Mouse (Mus musculus): ENCODE data around the gene Pola2. TPM values are rescaled to one million over a fixed set of nuclear protein-coding genes. Genes with fewer than 3 reads are reported as not detected.

Pola2 gene
- total RNA-seq, 2 experiments from 2014 or later: 33.7 to 37.7 TPM

DNA sequence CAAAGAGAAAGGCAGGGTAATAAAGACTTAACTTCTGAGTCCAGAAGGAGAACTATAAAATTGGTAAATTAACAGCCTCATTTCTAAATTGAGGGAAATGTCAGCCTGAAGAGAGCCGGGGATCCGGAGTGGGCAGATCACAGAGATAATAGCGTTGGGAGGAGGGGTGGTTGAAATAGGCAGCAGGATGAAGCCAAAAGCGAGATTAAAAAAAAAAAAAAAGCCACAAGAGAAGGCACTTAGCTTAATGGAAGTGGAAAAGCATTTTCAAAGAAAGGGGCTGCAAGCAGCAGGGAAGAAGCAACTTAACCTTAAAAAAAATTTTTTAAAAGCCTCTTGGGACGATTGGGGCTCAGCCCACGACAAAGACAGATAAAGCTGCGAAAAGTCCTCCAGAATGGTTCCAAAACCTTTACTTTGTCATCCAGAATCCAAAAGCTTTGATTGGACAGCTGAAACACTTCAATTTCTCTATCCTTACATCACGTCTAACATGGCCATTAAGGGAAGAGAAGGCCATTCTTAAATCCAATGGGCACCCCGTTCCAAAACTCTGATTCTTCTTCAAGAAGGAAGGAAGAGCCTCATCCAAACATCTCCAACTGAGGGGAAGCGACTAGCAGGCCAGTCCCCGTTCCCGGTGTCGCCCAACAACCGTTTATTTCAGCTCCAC lies 52.4 kb downstream of the Pola2 start:
- ATAC-seq (ENCODE audit: poor library complexity, severe bottlenecking): no peak

DNA sequence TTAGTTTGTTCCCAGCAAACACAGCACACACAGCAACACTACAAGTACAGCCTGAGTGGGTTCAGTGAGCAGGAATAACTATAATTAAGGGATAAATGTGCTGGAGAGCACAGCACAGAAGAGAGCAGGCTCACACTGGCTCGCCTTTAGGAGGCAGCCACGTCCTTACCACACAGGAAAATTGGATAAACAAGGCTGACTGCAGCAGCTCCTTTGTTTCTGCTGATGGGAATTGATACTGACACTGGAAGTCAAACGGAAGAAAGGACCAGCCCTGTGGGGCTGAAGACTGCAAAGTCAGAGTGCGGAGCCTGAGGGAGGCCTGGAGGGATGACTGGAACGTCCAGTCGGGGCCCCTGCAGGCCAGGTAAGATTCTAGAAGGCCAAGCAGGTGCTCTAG lies 53.8 kb downstream of the Pola2 start:
- no peak for ATAC-seq (ENCODE audit: poor library complexity, severe bottlenecking)

GRCm38 (mm10) chr19:5907275-5907674 lies 56.7 kb downstream of the Pola2 start:
- no peak for ATAC-seq (ENCODE audit: poor library complexity, severe bottlenecking)

- ATAC-seq (ENCODE audit: poor library complexity, severe bottlenecking): peak; percentile 98
Observed at GRCm38 (mm10) chr19:5894002-5894678, 69.9 kb downstream of the Pola2 start, which contains the start of gene Tigd3. Gene Tigd3, minus strand, starts transcription at chr19:5894149.

- ATAC-seq (ENCODE audit: poor library complexity, severe bottlenecking): peak; percentile 14; the same call in 1 of the 2 replicates
Observed at GRCm38 (mm10) chr19:5893282-5894001, 70.6 kb downstream of the Pola2 start.

DNA sequence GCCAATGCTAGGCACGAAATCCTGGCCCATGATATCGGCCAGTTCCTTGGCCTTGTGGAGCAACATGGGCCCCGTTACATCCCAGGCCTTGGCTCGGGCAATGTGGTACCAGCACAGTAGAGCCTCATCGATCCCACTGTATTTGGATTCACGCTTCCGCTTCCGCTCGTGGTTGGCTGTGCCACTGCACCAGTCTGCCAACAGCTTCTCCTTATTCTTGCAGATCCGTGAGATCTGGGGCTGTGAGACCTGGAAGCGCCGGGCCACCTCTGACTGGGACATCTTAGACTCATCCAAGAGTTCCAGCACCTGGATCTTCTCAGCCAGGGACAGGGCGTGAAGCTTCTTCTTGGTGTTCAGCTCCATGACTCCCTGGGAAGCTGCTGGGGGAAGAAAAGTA lies 71.3 kb downstream of the Pola2 start:
- no peak for ATAC-seq (ENCODE audit: poor library complexity, severe bottlenecking)

DNA sequence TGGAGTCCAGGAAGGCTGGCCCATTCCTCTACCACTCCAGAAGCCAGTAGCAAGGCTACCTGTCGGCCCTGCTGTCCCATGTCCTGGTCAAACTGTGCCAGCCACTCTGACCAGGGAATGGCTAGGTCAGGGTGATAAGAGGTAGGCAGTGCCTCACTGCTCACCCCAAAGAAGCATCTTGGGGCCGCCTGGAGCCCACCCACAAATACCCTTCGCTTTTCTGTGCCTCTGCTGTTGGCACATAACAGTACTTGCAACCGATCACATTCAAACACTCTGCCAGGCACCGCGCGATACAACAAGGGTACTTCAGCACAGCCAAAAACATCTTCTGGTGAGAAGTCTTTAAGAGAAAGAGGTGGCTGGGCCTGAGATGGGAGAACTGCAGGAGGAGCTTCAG lies 71.7 kb downstream of the Pola2 start:
- ATAC-seq (ENCODE audit: poor library complexity, severe bottlenecking): no peak

DNA sequence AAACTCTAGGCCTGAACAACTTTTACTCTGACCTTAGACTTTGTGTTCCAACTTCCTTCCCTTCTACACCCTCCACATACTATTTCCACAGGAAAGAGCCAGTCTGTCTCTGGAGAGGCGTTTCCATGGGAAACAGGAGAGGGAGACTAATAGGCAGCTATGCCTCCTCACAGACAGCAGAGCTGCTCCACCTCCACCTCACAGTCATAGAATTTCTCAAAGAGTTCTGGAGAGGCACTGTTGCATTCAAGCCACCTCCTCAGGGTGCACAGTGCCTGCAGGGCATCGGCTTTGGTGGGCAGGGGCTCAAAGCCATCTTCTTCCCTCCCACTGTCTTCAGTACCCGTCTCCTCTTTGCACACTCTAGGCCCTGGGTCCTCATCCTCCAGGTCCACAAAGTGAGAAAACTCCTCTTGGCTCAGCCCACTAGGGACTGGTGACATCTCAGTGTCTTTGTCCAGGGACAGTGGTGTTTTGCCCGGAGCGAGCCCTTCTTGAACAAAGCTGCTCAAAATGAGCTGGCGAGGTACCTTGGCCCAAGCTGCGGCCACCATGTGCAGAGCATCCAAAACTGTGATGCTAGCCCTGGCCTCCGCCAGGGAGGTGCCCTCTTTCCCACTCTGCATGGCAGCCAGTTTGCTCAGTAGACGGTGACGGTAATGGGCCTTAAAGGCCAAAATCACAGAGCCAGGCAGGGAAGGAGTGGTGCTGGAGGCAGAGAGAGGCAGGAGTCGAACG lies 72.3 kb downstream of the Pola2 start:
- ATAC-seq (ENCODE audit: poor library complexity, severe bottlenecking): no peak

Other genes starting within 250 kb of the Pola2 start
- 30.8 and 31.0 TPM in 2 replicates for gene Ehbp1l1, start 237.9 kb downstream of the Pola2 start, total RNA-seq (2015)
- gene Ehbp1l1, start 237.9 kb downstream of the Pola2 start, total RNA-seq (2017): 118 and 119 TPM in 2 replicates
- 95.7 and 114 TPM in 2 replicates for gene Fam89b, start 234.5 kb downstream of the Pola2 start, total RNA-seq (2015)
- 65.5 and 78.8 TPM in 2 replicates for gene Fam89b, start 234.5 kb downstream of the Pola2 start, total RNA-seq (2017)
- 1.5 TPM in 1 of 2 replicates, not detected in the other for gene Ltbp3, start 223.3 kb downstream of the Pola2 start, total RNA-seq (2015)
- 0.18 and 2.8 TPM in 2 replicates for gene Ltbp3, start 223.3 kb downstream of the Pola2 start, total RNA-seq (2017)
- 20.2 and 21.8 TPM in 2 replicates for gene Scyl1, start 192.8 kb downstream of the Pola2 start, total RNA-seq (2015)
- 30.9 and 41.5 TPM in 2 replicates for gene Scyl1, start 192.8 kb downstream of the Pola2 start, total RNA-seq (2017)
- gene Frmd8, start 88.9 kb downstream of the Pola2 start, total RNA-seq (2015): 21.4 and 21.9 TPM in 2 replicates
- 19.3 and 23.3 TPM in 2 replicates for gene Frmd8, start 88.9 kb downstream of the Pola2 start, total RNA-seq (2017)
- gene Slc25a45, start 86.4 kb downstream of the Pola2 start, total RNA-seq (2015): 55.6 and 67.9 TPM in 2 replicates
- 69.1 and 73.5 TPM in 2 replicates for gene Slc25a45, start 86.4 kb downstream of the Pola2 start, total RNA-seq (2017)
- 0.54 and 0.59 TPM in 2 replicates for gene Tigd3, start 70.1 kb downstream of the Pola2 start, total RNA-seq (2015)
- 1.0 and 1.8 TPM in 2 replicates for gene Tigd3, start 70.1 kb downstream of the Pola2 start, total RNA-seq (2017)
- gene Dpf2, start 51.2 kb downstream of the Pola2 start, total RNA-seq (2015): 52.2 and 52.4 TPM in 2 replicates
- 88.7 and 107 TPM in 2 replicates for gene Dpf2, start 51.2 kb downstream of the Pola2 start, total RNA-seq (2017)
- gene Cdc42ep2, start 39.4 kb downstream of the Pola2 start, total RNA-seq (2015): 3.0 and 3.4 TPM in 2 replicates
- 1.7 and 1.9 TPM in 2 replicates for gene Cdc42ep2, start 39.4 kb downstream of the Pola2 start, total RNA-seq (2017)
- gene Slc22a20, start 21.9 kb upstream of the Pola2 start, total RNA-seq (2015): 0.16 and 0.20 TPM in 2 replicates
- gene Slc22a20, start 21.9 kb upstream of the Pola2 start, total RNA-seq (2017): 1.1 and 1.2 TPM in 2 replicates
- 31.1 and 32.2 TPM in 2 replicates for gene Capn1, start 51.7 kb upstream of the Pola2 start, total RNA-seq (2015)
- gene Capn1, start 51.7 kb upstream of the Pola2 start, total RNA-seq (2017): 53.7 and 54.8 TPM in 2 replicates
- 16.8 and 17.8 TPM in 2 replicates for gene Syvn1, start 82.4 kb upstream of the Pola2 start, total RNA-seq (2015)
- gene Syvn1, start 82.4 kb upstream of the Pola2 start, total RNA-seq (2017): 6.3 and 7.2 TPM in 2 replicates
- gene Mrpl49, start 93.6 kb upstream of the Pola2 start, total RNA-seq (2015): 28.7 and 35.8 TPM in 2 replicates
- gene Mrpl49, start 93.6 kb upstream of the Pola2 start, total RNA-seq (2017): 31.0 and 33.0 TPM in 2 replicates
- gene Fau, start 93.6 kb upstream of the Pola2 start, total RNA-seq (2015): 2,056 and 2,077 TPM in 2 replicates
- gene Fau, start 93.6 kb upstream of the Pola2 start, total RNA-seq (2017): 1,670 and 1,985 TPM in 2 replicates
- 8.9 and 10.0 TPM in 2 replicates for gene Znhit2, start 97.0 kb upstream of the Pola2 start, total RNA-seq (2015)
- gene Znhit2, start 97.0 kb upstream of the Pola2 start, total RNA-seq (2017): 10.4 and 11.3 TPM in 2 replicates
- gene Tm7sf2, start 104.2 kb upstream of the Pola2 start, total RNA-seq (2015): 4.7 and 8.6 TPM in 2 replicates
- gene Tm7sf2, start 104.2 kb upstream of the Pola2 start, total RNA-seq (2017): 4.5 and 4.7 TPM in 2 replicates
- 49.2 and 58.3 TPM in 2 replicates for gene Vps51, start 113.0 kb upstream of the Pola2 start, total RNA-seq (2015)
- 72.9 and 78.7 TPM in 2 replicates for gene Vps51, start 113.0 kb upstream of the Pola2 start, total RNA-seq (2017)
- gene Tmem262, start 115.8 kb upstream of the Pola2 start, total RNA-seq (2015): not detected in 2 replicates
- gene Tmem262, start 115.8 kb upstream of the Pola2 start, total RNA-seq (2017): not detected in 2 replicates
- not detected in 2 replicates for gene Gm28374, start 118.1 kb upstream of the Pola2 start, total RNA-seq (2015)
- gene Gm28374, start 118.1 kb upstream of the Pola2 start, total RNA-seq (2017): 0.33 and 0.51 TPM in 2 replicates
- gene Zfpl1, start 120.8 kb upstream of the Pola2 start, total RNA-seq (2015): 15.3 and 15.8 TPM in 2 replicates
- gene Zfpl1, start 120.8 kb upstream of the Pola2 start, total RNA-seq (2017): 29.2 and 33.7 TPM in 2 replicates
- gene Cdca5, start 120.8 kb upstream of the Pola2 start, total RNA-seq (2015): 30.5 and 32.2 TPM in 2 replicates
- 24.3 and 26.6 TPM in 2 replicates for gene Cdca5, start 120.8 kb upstream of the Pola2 start, total RNA-seq (2017)
- 0.62 and 1.2 TPM in 2 replicates for gene AC131692.1, start 130.2 kb upstream of the Pola2 start, total RNA-seq (2015)
- 0.15 TPM in 1 of 2 replicates, not detected in the other for gene AC131692.1, start 130.2 kb upstream of the Pola2 start, total RNA-seq (2017)
- gene Naaladl1, start 141.6 kb upstream of the Pola2 start, total RNA-seq (2015): 0.32 and 1.2 TPM in 2 replicates
- 0.28 and 0.55 TPM in 2 replicates for gene Naaladl1, start 141.6 kb upstream of the Pola2 start, total RNA-seq (2017)
- 3.4 and 5.7 TPM in 2 replicates for gene Sac3d1, start 154.4 kb upstream of the Pola2 start, total RNA-seq (2015)
- gene Sac3d1, start 154.4 kb upstream of the Pola2 start, total RNA-seq (2017): 3.9 and 4.0 TPM in 2 replicates
- 9.9 and 13.5 TPM in 2 replicates for gene Snx15, start 164.1 kb upstream of the Pola2 start, total RNA-seq (2015)
- 5.2 and 6.4 TPM in 2 replicates for gene Snx15, start 164.1 kb upstream of the Pola2 start, total RNA-seq (2017)
- 1.1 and 1.4 TPM in 2 replicates for gene Batf2, start 176.8 kb upstream of the Pola2 start, total RNA-seq (2015)
- gene Batf2, start 176.8 kb upstream of the Pola2 start, total RNA-seq (2017): 0.48 and 0.49 TPM in 2 replicates
- 9.1 and 10.6 TPM in 2 replicates for gene Arl2, start 177.3 kb upstream of the Pola2 start, total RNA-seq (2015)
- gene Arl2, start 177.3 kb upstream of the Pola2 start, total RNA-seq (2017): 8.0 and 9.7 TPM in 2 replicates
- 0.58 TPM in 1 of 2 replicates, not detected in the other for gene Majin, start 220.2 kb upstream of the Pola2 start, total RNA-seq (2015)
- gene Majin, start 220.2 kb upstream of the Pola2 start, total RNA-seq (2017): not detected in 2 replicates